Mouse (Mus musculus): ENCODE results near the gene RPS10-NUDT3. TPM values are rescaled to one million over a fixed set of nuclear protein-coding genes. Genes with fewer than 3 reads are reported as not detected.
A peak's percentile ranks its signal among the peaks of the same experiment; 100 is the strongest.

Gene RPS10-NUDT3
- polyA plus RNA-seq, 1 experiment from 2014 or later: not detected

- H3K9me3 ChIP-seq (ENCODE audit: control insufficient read depth, low read length): no peaks in the 10 kb centered on the region
- no peaks in the 10 kb centered on the region for H3K27me3 ChIP-seq (replicated peaks; ENCODE audit: control insufficient read depth, insufficient read depth, low read length)
- peaks cover 3% of the 10 kb centered on the region; the same call in 1 of the 2 replicates for H3K4me1 ChIP-seq (replicated peaks; ENCODE audit: control insufficient read depth, insufficient read depth, low read length)
- H3K4me3 ChIP-seq (ENCODE audit: low read depth, low read length): no peak overlapping the region
- H3K36me3 ChIP-seq (ENCODE audit: control insufficient read depth, insufficient read depth, low read length): peaks cover 23% of the 10 kb centered on the region
- no peak overlapping the region for H3K4me2 ChIP-seq
- H3K27ac ChIP-seq (ENCODE audit: low read depth, low read length): no peak overlapping the region
- ATAC-seq (replicated peaks; ENCODE audit: low FRiP score): no peak
- DNase-seq (ENCODE audit: low spot score): no peak
- no peak overlapping the region for H3K9ac ChIP-seq (ENCODE audit: low read depth, low read length)
- WGBS: 86% methylated on average over 15 of the region's 15 CpGs
These were observed 39.2 kb downstream of the RPS10-NUDT3 start for GRCm38 (mm10) chr17:27595659-27596375.

- no peak overlapping the region for H3K9ac ChIP-seq (ENCODE audit: low read depth, low read length)
- no peak overlapping the region for H3K27ac ChIP-seq (ENCODE audit: low read depth, low read length)
- ATAC-seq (replicated peaks; ENCODE audit: low FRiP score): no peak
- DNase-seq (ENCODE audit: low spot score): no peak
- no peaks in the 10 kb centered on the region for H3K27me3 ChIP-seq (replicated peaks; ENCODE audit: control insufficient read depth, insufficient read depth, low read length)
- peaks cover 23% of the 10 kb centered on the region for H3K36me3 ChIP-seq (ENCODE audit: control insufficient read depth, insufficient read depth, low read length)
- H3K4me2 ChIP-seq: no peak overlapping the region
- H3K9me3 ChIP-seq (ENCODE audit: control insufficient read depth, low read length): no peaks in the 10 kb centered on the region
- H3K4me1 ChIP-seq (replicated peaks; ENCODE audit: control insufficient read depth, insufficient read depth, low read length): peaks cover 21% of the 10 kb centered on the region
- no peak overlapping the region for H3K4me3 ChIP-seq (ENCODE audit: low read depth, low read length)
- WGBS: 84% methylated on average over 7 of the region's 7 CpGs
These were observed 42.5 kb downstream of the RPS10-NUDT3 start for GRCm38 (mm10) chr17:27592565-27592910.

- WGBS: 83% methylated on average over 12 of the region's 12 CpGs
- H3K27ac ChIP-seq (ENCODE audit: low read depth, low read length): no peak overlapping the region
- no peaks in the 10 kb centered on the region for H3K9me3 ChIP-seq (ENCODE audit: control insufficient read depth, low read length)
- no peaks in the 10 kb centered on the region for H3K27me3 ChIP-seq (replicated peaks; ENCODE audit: control insufficient read depth, insufficient read depth, low read length)
- no peak overlapping the region for H3K4me2 ChIP-seq
- H3K4me1 ChIP-seq (replicated peaks; ENCODE audit: control insufficient read depth, insufficient read depth, low read length): peaks cover 26% of the 10 kb centered on the region
- H3K4me3 ChIP-seq (ENCODE audit: low read depth, low read length): no peak overlapping the region
- DNase-seq (ENCODE audit: low spot score): no peak
- ATAC-seq (replicated peaks; ENCODE audit: low FRiP score): no peak
- H3K36me3 ChIP-seq (ENCODE audit: control insufficient read depth, insufficient read depth, low read length): peaks cover 26% of the 10 kb centered on the region
- H3K9ac ChIP-seq (ENCODE audit: low read depth, low read length): no peak overlapping the region
These were observed 43.0 kb downstream of the RPS10-NUDT3 start for GRCm38 (mm10) chr17:27591826-27592564.

GRCm38 (mm10) chr17:27588231-27588630 lies 46.8 kb downstream of the RPS10-NUDT3 start:
- peaks cover 14% of the 10 kb centered on the region for H3K36me3 ChIP-seq (ENCODE audit: control insufficient read depth, insufficient read depth, low read length)
- 32% methylated on average over 8 of the region's 8 CpGs for WGBS
- H3K9me3 ChIP-seq (ENCODE audit: control insufficient read depth, low read length): no peaks in the 10 kb centered on the region
- H3K4me3 ChIP-seq (ENCODE audit: low read depth, low read length): no peak overlapping the region
- H3K27me3 ChIP-seq (replicated peaks; ENCODE audit: control insufficient read depth, insufficient read depth, low read length): no peaks in the 10 kb centered on the region
- peak overlapping the region; percentile 30; the same call in 1 of the 2 replicates for H3K9ac ChIP-seq (ENCODE audit: low read depth, low read length)
- DNase-seq (ENCODE audit: low spot score) (no peak), ATAC-seq (replicated peaks; ENCODE audit: low FRiP score) (no peak)
- H3K4me2 ChIP-seq: no peak overlapping the region; the same call in 1 of the 2 replicates
- H3K4me1 ChIP-seq (replicated peaks; ENCODE audit: control insufficient read depth, insufficient read depth, low read length): peaks cover 36% of the 10 kb centered on the region
- peak overlapping the region; percentile 56; the same call in 1 of the 2 replicates for H3K27ac ChIP-seq (ENCODE audit: low read depth, low read length)

- peak overlapping the region; percentile 23; the same call in 1 of the 2 replicates for H3K27ac ChIP-seq (ENCODE audit: low read depth, low read length)
- ATAC-seq (replicated peaks; ENCODE audit: low FRiP score) (no peak), DNase-seq (ENCODE audit: low spot score) (no peak)
- no peaks in the 10 kb centered on the region for H3K27me3 ChIP-seq (replicated peaks; ENCODE audit: control insufficient read depth, insufficient read depth, low read length)
- H3K4me2 ChIP-seq: no peak overlapping the region
- peaks cover 43% of the 10 kb centered on the region for H3K4me1 ChIP-seq (replicated peaks; ENCODE audit: control insufficient read depth, insufficient read depth, low read length)
- no peaks in the 10 kb centered on the region for H3K9me3 ChIP-seq (ENCODE audit: control insufficient read depth, low read length)
- H3K36me3 ChIP-seq (ENCODE audit: control insufficient read depth, insufficient read depth, low read length): peaks cover 12% of the 10 kb centered on the region; the same call in 1 of the 2 replicates
- no peak overlapping the region for H3K4me3 ChIP-seq (ENCODE audit: low read depth, low read length)
- 65% methylated on average over 12 of the region's 12 CpGs for WGBS
- no peak overlapping the region for H3K9ac ChIP-seq (ENCODE audit: low read depth, low read length)
These were observed 47.8 kb downstream of the RPS10-NUDT3 start for GRCm38 (mm10) chr17:27587252-27587651.

- peaks cover 43% of the 10 kb centered on the region for H3K4me1 ChIP-seq (replicated peaks; ENCODE audit: control insufficient read depth, insufficient read depth, low read length)
- ATAC-seq (replicated peaks; ENCODE audit: low FRiP score) (no peak), DNase-seq (ENCODE audit: low spot score) (no peak)
- no peaks in the 10 kb centered on the region for H3K9me3 ChIP-seq (ENCODE audit: control insufficient read depth, low read length)
- peaks cover 15% of the 10 kb centered on the region; the same call in 1 of the 2 replicates for H3K36me3 ChIP-seq (ENCODE audit: control insufficient read depth, insufficient read depth, low read length)
- WGBS: 46% methylated on average over 9 of the region's 9 CpGs
- H3K9ac ChIP-seq (ENCODE audit: low read depth, low read length): no peak overlapping the region
- no peak overlapping the region for H3K4me3 ChIP-seq (ENCODE audit: low read depth, low read length)
- H3K27ac ChIP-seq (ENCODE audit: low read depth, low read length): no peak overlapping the region
- no peak overlapping the region for H3K4me2 ChIP-seq
- no peaks in the 10 kb centered on the region for H3K27me3 ChIP-seq (replicated peaks; ENCODE audit: control insufficient read depth, insufficient read depth, low read length)
These were observed 48.4 kb downstream of the RPS10-NUDT3 start for GRCm38 (mm10) chr17:27586661-27587060.

- peaks cover 44% of the 10 kb centered on the region for H3K4me1 ChIP-seq (replicated peaks; ENCODE audit: control insufficient read depth, insufficient read depth, low read length)
- peak; percentile 77 for ATAC-seq (replicated peaks; ENCODE audit: low FRiP score)
- no peaks in the 10 kb centered on the region for H3K27me3 ChIP-seq (replicated peaks; ENCODE audit: control insufficient read depth, insufficient read depth, low read length)
- H3K4me2 ChIP-seq: no peak overlapping the region
- H3K9ac ChIP-seq (ENCODE audit: low read depth, low read length): peak overlapping the region; percentile 8; the same call in 1 of the 2 replicates
- no peaks in the 10 kb centered on the region for H3K9me3 ChIP-seq (ENCODE audit: control insufficient read depth, low read length)
- peaks cover 37% of the 10 kb centered on the region for H3K36me3 ChIP-seq (ENCODE audit: control insufficient read depth, insufficient read depth, low read length)
- DNase-seq (ENCODE audit: low spot score): no peak
- H3K4me3 ChIP-seq (ENCODE audit: low read depth, low read length): no peak overlapping the region
- 68% methylated on average over 13 of the region's 13 CpGs for WGBS
- peak overlapping the region; percentile 34; the same call in 1 of the 2 replicates for H3K27ac ChIP-seq (ENCODE audit: low read depth, low read length)
These were observed 51.7 kb downstream of the RPS10-NUDT3 start for GRCm38 (mm10) chr17:27583185-27583894.

GRCm38 (mm10) chr17:27580392-27581068 lies 54.5 kb downstream of the RPS10-NUDT3 start:
- H3K9ac ChIP-seq (ENCODE audit: low read depth, low read length): no peak overlapping the region
- H3K4me1 ChIP-seq (replicated peaks; ENCODE audit: control insufficient read depth, insufficient read depth, low read length): peaks cover 28% of the 10 kb centered on the region
- H3K36me3 ChIP-seq (ENCODE audit: control insufficient read depth, insufficient read depth, low read length): peaks cover 31% of the 10 kb centered on the region
- H3K9me3 ChIP-seq (ENCODE audit: control insufficient read depth, low read length): no peaks in the 10 kb centered on the region
- no peak overlapping the region for H3K4me2 ChIP-seq
- no peaks in the 10 kb centered on the region for H3K27me3 ChIP-seq (replicated peaks; ENCODE audit: control insufficient read depth, insufficient read depth, low read length)
- H3K4me3 ChIP-seq (ENCODE audit: low read depth, low read length): no peak overlapping the region
- no peak for DNase-seq (ENCODE audit: low spot score)
- WGBS: 63% methylated on average over 20 of the region's 20 CpGs
- ATAC-seq (replicated peaks; ENCODE audit: low FRiP score): peak; percentile 56
- H3K27ac ChIP-seq (ENCODE audit: low read depth, low read length): no peak overlapping the region

Measured in liver, embryonic 11.5 days (tissue).